Mouse (Mus musculus): Measurements from ENCODE around the gene Ly6g6e.

Gene Ly6g6e

GRCm38 (mm10) chr17:35048932-35049440 lies 27.7 kb upstream of the Ly6g6e start:
- in situ Hi-C loops (cut with MboI; ENCODE audit: low sequenced_read_pairs) = no loop called here

GRCm38 (mm10) chr17:35049561-35050016 lies 27.1 kb upstream of the Ly6g6e start, which contains the start of gene Clic1:
TSS of gene Clic1 (plus strand) at chr17:35049966.
- in situ Hi-C loops (cut with MboI; ENCODE audit: low sequenced_read_pairs) = no loop called here

- in situ Hi-C loops (cut with MboI; ENCODE audit: low sequenced_read_pairs) = no loop called here
Measured at GRCm38 (mm10) chr17:35050126-35050750, 26.5 kb upstream of the Ly6g6e start.

- in situ Hi-C loops (cut with MboI; ENCODE audit: low sequenced_read_pairs) = no loop called here
Measured at GRCm38 (mm10) chr17:35051156-35052086, 25.3 kb upstream of the Ly6g6e start.

- in situ Hi-C loops (cut with MboI; ENCODE audit: low sequenced_read_pairs) = no loop called here
Measured at GRCm38 (mm10) chr17:35052271-35052798, 24.4 kb upstream of the Ly6g6e start.

- in situ Hi-C loops (cut with MboI; ENCODE audit: low sequenced_read_pairs) = no loop called here
Measured at GRCm38 (mm10) chr17:35055691-35056495, 20.8 kb upstream of the Ly6g6e start.

GRCm38 (mm10) chr17:35057090-35057489 lies 19.6 kb upstream of the Ly6g6e start:
- in situ Hi-C loops (cut with MboI; ENCODE audit: low sequenced_read_pairs) = no loop called here

GRCm38 (mm10) chr17:35058316-35058715 lies 18.4 kb upstream of the Ly6g6e start:
- in situ Hi-C loops (cut with MboI; ENCODE audit: low sequenced_read_pairs) = no loop called here

- in situ Hi-C loops (cut with MboI; ENCODE audit: low sequenced_read_pairs) = no loop called here
Measured at GRCm38 (mm10) chr17:35058911-35059892, 17.5 kb upstream of the Ly6g6e start, which contains the start of gene Ddah2. TSS of gene Ddah2 (plus strand) at chr17:35059035.

- in situ Hi-C loops (cut with MboI; ENCODE audit: low sequenced_read_pairs) = no loop called here
Measured at GRCm38 (mm10) chr17:35060071-35060470, 16.6 kb upstream of the Ly6g6e start.

GRCm38 (mm10) chr17:35060737-35061297 lies 15.9 kb upstream of the Ly6g6e start:
- in situ Hi-C loops (cut with MboI; ENCODE audit: low sequenced_read_pairs) = no loop called here

GRCm38 (mm10) chr17:35061299-35061698 lies 15.4 kb upstream of the Ly6g6e start:
- in situ Hi-C loops (cut with MboI; ENCODE audit: low sequenced_read_pairs) = no loop called here

- in situ Hi-C loops (cut with MboI; ENCODE audit: low sequenced_read_pairs) = no loop called here
Measured at GRCm38 (mm10) chr17:35063466-35063865, 13.2 kb upstream of the Ly6g6e start.

- in situ Hi-C loops (cut with MboI; ENCODE audit: low sequenced_read_pairs) = no loop called here
Measured at GRCm38 (mm10) chr17:35064378-35064877, 12.3 kb upstream of the Ly6g6e start.

GRCm38 (mm10) chr17:35064951-35065947 lies 11.5 kb upstream of the Ly6g6e start, which contains the start of gene Ly6g6c:
TSS of gene Ly6g6c (plus strand) at chr17:35065388.
- in situ Hi-C loops (cut with MboI; ENCODE audit: low sequenced_read_pairs) = no loop called here

- in situ Hi-C loops (cut with MboI; ENCODE audit: low sequenced_read_pairs) = no loop called here
Measured at GRCm38 (mm10) chr17:35066084-35066483, 10.6 kb upstream of the Ly6g6e start, which contains the start of gene Mpig6b. TSS of gene Mpig6b (minus strand) at chr17:35066184.

- in situ Hi-C loops (cut with MboI; ENCODE audit: low sequenced_read_pairs) = no loop called here
Measured at GRCm38 (mm10) chr17:35068213-35068914, 8.3 kb upstream of the Ly6g6e start.

Measured in CH12F3 (cell line).